Mouse (Mus musculus): ENCODE data around the gene Snx5. TPM values are rescaled to one million over a fixed set of nuclear protein-coding genes. Genes with fewer than 3 reads are reported as not detected.

Gene Snx5
- total RNA-seq (2021), result 10 to 100 TPM; 82.1 to 86.4 TPM
- long read RNA-seq, experiment 1, transcript Snx5-201 (13 exons, 2,419 nt), result major isoform, 50 of 72 reads
- long read RNA-seq, experiment 1, transcript Snx5-202 (14 exons, 2,512 nt), result minor isoform, 12 of 72 reads
- long read RNA-seq, experiment 1, partial matches to known transcripts, result 5 of 72 reads
- long read RNA-seq, experiment 1, other reads (novel, unspliced or antisense), result 5 of 72 reads
- long read RNA-seq, experiment 2, transcript Snx5-202 (14 exons, 2,512 nt), result minor isoform, 45 of 246 reads
- long read RNA-seq, experiment 2, transcript Snx5-201 (13 exons, 2,419 nt), result major isoform, 171 of 246 reads
- long read RNA-seq, experiment 2, partial matches to known transcripts, result 11 of 246 reads
- long read RNA-seq, experiment 2, other reads (novel, unspliced or antisense), result 19 of 246 reads

- DNase-seq (ENCODE audit: low spot score in 2 of 2), result peak; percentile 87 to 90
Measured at GRCm38 (mm10) chr2:144270507-144271420, at the start of gene Snx5, which contains the start of gene Mgme1. TSS of gene Snx5 (minus strand) at chr2:144270906. TSS of gene Mgme1 (plus strand) at chr2:144270663.

DNA sequence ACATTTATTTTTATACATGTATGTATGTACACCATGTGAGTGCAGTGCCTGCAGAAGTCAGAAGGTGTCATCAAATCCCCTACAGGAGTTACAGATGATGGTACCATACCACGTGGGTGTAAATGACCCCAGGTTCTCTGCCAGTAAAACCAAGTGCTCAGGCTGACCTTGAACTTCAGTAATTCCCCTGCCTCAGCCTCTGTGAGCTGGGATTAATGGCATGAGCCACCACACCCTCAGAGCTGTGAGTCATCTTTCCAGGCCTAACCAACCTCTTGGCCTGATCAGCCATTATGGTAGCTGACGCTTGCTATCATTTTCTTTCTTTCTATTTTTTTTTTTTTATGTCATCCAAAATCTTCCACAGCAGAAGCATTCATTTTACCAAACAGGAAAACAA, 40.7 kb upstream of the Snx5 start:
- no peak for DNase-seq (ENCODE audit: low spot score in 2 of 2)

GRCm38 (mm10) chr2:144310273-144310672, 39.6 kb upstream of the Snx5 start:
- DNase-seq (ENCODE audit: low spot score in 2 of 2), result no peak

- no peak for DNase-seq (ENCODE audit: low spot score in 2 of 2)
Measured at GRCm38 (mm10) chr2:144308561-144308960, 37.9 kb upstream of the Snx5 start.

DNA sequence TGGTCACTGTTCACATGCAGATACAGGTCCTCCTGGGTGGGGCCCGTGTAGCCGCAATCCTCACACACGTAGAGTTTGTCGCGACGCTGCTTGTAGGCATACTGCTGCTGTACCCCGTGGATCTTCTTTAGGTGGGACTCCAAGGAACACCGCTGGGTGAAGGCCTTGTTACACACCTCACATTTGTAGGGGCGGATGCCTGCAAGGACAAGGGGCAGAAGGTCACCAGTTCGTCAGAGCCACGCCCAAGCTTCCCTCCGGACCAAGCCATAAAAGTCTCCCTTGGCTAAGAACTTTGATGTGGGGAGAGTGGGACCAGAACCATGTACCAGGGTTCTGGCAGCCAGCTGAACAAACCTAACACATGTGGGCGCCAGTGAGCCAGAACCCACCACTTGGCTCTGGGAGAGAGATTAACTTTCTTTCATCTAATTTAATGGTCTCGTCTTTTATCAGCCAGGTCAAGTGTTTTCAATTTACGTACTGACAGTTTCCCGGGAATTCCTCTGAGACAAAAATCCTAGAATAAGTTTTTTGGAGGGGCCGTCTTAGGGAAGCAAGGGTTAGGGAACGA, 35.1 kb upstream of the Snx5 start:
- DNase-seq (ENCODE audit: low spot score in 2 of 2), result no peak

GRCm38 (mm10) chr2:144301101-144301500, 30.4 kb upstream of the Snx5 start:
- DNase-seq (ENCODE audit: low spot score in 2 of 2), result no peak

DNA sequence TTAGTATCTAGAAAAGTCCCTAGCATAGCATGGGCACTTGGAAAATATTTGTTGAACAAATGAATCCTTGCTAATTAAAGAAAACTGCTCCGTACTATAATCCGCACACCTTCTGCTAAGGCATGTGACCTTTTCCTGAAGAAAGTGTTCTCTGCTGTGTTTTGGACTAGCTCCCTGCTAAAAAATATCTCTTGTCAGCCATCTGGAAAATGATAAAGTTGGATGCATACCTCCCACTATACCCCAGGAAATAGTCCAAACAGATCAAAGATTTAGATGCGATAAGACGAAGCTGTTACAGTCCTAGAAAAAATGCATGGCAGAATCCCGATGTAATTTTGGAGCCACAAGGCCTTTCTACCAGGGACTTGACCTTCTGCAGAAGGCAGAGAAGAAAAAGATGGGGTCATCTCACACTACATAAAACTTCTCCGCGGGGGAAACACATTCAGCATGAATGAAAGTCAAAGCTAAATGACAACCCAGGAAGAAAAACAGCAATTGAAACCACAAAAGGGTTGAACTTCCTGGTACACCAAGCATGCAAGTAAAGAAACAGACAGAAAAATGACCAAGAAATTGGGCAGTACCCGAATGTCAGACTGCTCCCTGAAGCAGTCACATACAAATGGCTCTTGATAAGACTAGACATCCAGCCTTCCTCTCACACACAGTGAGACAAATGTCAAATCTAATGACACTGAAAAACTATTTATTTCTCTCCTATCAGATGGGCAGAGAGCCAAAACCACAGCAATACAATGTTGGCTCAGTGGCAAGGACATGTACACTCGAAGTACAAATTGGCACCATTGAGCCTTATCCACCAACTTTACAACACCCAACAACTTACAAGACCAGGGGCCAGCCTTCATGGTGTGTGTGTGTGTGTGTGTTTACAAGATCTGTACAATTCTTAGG, 29.3 kb upstream of the Snx5 start:
- peak in 1 of 2 experiments; percentile 21 for DNase-seq (ENCODE audit: low spot score in 2 of 2)

GRCm38 (mm10) chr2:144295145-144295735, 24.5 kb upstream of the Snx5 start:
- DNase-seq (ENCODE audit: low spot score in 2 of 2), result no peak

- DNase-seq (ENCODE audit: low spot score in 2 of 2), result no peak
Measured at GRCm38 (mm10) chr2:144291600-144292305, 21.0 kb upstream of the Snx5 start.

GRCm38 (mm10) chr2:144290321-144290720, 19.6 kb upstream of the Snx5 start:
- no peak for DNase-seq (ENCODE audit: low spot score in 2 of 2)

- DNase-seq (ENCODE audit: low spot score in 2 of 2), result no peak
Measured at GRCm38 (mm10) chr2:144281417-144281816, 10.7 kb upstream of the Snx5 start.

- no peak for DNase-seq (ENCODE audit: low spot score in 2 of 2)
Measured at GRCm38 (mm10) chr2:144280568-144280967, 9.9 kb upstream of the Snx5 start.

GRCm38 (mm10) chr2:144279742-144280141, 9.0 kb upstream of the Snx5 start:
- DNase-seq (ENCODE audit: low spot score in 2 of 2), result peak; percentile 76 to 84

DNA sequence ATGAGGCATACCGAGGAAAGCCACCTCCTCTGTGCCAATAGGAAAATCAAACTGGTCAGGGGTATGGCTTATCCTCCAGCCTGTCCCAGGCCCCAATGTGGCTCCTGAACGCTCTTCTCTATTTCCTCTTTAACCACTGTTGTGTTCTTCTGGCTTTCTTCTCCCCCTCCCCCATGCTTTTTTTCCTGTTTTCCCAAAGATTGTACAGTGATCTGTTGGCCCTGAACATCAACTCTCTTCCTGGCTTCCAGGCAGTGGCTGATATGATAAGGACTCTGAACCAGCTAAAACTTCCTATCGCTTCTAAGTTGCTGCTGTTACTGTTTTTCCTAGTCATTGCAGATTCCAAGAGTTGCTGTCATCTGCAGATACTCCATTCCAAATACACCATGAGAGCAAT, 6.2 kb upstream of the Snx5 start:
- DNase-seq (ENCODE audit: low spot score in 2 of 2), result no peak

- DNase-seq (ENCODE audit: low spot score in 2 of 2), result no peak
Measured at GRCm38 (mm10) chr2:144274741-144275140, 4.0 kb upstream of the Snx5 start.

- DNase-seq (ENCODE audit: low spot score in 2 of 2), result no peak
Measured at GRCm38 (mm10) chr2:144272088-144272487, 1.4 kb upstream of the Snx5 start.

DNA sequence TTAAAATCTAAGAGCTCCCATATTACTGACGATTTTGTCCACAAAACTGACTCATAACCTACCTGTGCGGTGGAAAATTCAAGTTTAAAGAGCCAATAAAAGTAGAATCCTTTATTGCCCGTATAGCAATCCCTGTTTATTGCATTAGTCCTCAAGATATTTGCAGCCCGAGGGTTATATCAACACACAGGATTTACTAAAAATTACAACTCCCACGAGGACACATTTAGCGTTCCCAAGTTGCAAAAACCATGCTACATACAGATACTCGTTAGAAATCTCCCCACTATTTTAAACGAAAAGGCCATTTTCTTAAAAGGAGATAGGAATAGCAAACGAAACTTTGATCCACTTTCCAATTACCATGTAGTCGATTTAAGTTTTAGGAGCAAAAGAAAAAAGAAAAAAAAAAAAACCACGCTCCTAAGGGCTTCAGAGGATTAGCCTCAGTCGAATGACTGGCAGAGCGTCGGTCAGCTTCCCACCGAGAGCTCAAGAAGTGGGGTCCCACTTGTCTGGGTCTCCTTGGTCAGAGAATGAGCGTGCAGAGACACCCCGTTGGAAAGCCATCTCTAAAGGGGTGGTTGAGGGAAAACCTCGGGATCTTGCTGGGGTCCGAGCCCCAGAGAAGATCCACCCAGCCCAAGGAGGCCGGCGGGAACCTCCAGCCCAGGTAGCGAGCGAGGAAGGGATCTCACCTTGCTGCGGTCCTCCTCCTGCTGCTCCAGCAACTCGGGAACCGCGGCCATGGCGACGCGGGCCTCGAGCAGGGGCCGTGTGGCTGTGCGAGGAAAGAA, 829 bp downstream of the Snx5 start:
- DNase-seq (ENCODE audit: low spot score in 2 of 2), result no peak

DNA sequence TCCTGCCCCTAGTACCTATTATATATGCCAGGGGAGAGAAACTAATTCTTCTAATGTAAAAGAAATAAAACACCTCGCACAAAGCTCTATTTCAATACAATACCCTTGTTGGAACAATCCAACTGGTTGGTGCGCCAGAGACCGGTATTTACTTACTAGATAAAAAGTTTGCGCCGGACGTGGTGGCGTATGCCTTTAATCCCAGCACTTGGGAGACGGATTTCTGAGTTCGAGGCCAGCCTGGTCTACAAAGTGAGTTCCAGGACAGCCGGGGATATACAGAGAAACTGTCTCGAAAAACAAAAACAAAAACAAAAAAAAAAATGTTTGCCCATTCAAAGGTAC, 1.4 kb downstream of the Snx5 start:
- DNase-seq (ENCODE audit: low spot score in 2 of 2), result no peak

All from adrenal gland, adult 18-20 months (tissue).